Mouse (Mus musculus) bone marrow macrophage, adult 2 months (primary cell): Measurements from ENCODE around the gene Sorcs2.

ENCODE experiments used
- CTCF ChIP-seq: IDR thresholded peaks from 2 replicates; pipeline ENCODE4 v1.5.1; 2012; ENCODE audit warnings: low read depth, mild to moderate bottlenecking, low read length, moderate library complexity
- POLR2A ChIP-seq: IDR thresholded peaks from 2 replicates; pipeline ENCODE4 v1.6.1; 2012; ENCODE audit warnings: mild to moderate bottlenecking, low read depth, low read length, borderline replicate concordance

DNA sequence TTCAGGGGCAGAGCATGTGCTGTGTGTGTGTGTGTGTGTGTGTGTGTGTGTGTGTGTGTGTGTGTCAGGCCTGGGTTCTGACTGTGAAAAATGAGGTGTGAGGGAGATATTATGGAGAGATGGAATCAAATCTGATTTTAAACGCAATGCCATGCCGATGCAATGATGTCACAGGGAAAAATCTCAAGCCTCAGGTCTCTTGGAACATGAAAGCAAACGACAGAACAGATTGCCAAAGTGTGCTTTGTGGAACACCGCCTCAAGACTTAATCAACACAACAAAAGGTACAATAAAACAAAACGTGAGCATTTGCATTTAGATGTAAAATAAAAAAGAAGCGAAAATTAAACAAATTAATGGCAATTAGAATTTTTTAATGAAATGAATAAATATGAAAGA is 177.3 kb downstream of the Sorcs2 start:
- TF ChIP-seq POLR2A (no peak), CTCF (no peak)
